Mouse (Mus musculus) lung, embryonic 15.5 days (tissue): ENCODE measurements around the gene Galnt18. TPM values are rescaled to one million over a fixed set of nuclear protein-coding genes. Genes with fewer than 3 reads are reported as not detected.

Experiments used
- ATAC-seq: fragments of 200-750 bp; cut with Nextera tagmentation; 2 replicates; pipeline ENCODE4 v1.8.0; 2017; ENCODE audit warnings: moderate number of reproducible peaks, borderline replicate concordance; ENCODE audit not compliant: low FRiP score, low TSS enrichment; ENCODE audit errors: extremely low read depth
- H3K27ac ChIP-seq: fragments of 300-500 bp; sonication (generic); 2 replicates; pipeline ENCODE4 v1.5.1; 2015; ENCODE audit warnings: moderate library complexity, mild to moderate bottlenecking, inconsistent platforms
- H3K27me3 ChIP-seq: fragments of 300-500 bp; sonication (generic); 2 replicates; pipeline ENCODE4 v1.6.1; 2015; ENCODE audit warnings: inconsistent platforms
- H3K36me3 ChIP-seq: fragments of 300-500 bp; sonication (generic); 2 replicates; pipeline ENCODE4 v1.6.1; 2015; ENCODE audit warnings: inconsistent platforms
- H3K4me1 ChIP-seq: fragments of 300-500 bp; sonication (generic); 2 replicates; pipeline ENCODE4 v1.6.1; 2015; ENCODE audit warnings: inconsistent platforms
- H3K4me2 ChIP-seq: fragments of 300-500 bp; sonication (generic); 2 replicates; pipeline ENCODE4 v1.6.1; 2015; ENCODE audit warnings: inconsistent platforms, mild to moderate bottlenecking, moderate library complexity
- H3K4me3 ChIP-seq: fragments of 300-500 bp; sonication (generic); 2 replicates; pipeline ENCODE4 v1.5.1; 2015; ENCODE audit warnings: mild to moderate bottlenecking, inconsistent platforms
- H3K9ac ChIP-seq: fragments of 300-500 bp; sonication (generic); 2 replicates; pipeline ENCODE4 v1.6.1; 2015; ENCODE audit warnings: inconsistent platforms
- H3K9me3 ChIP-seq: fragments of 300-500 bp; sonication (generic); 2 replicates; pipeline ENCODE4 v1.6.1; 2016; ENCODE audit warnings: inconsistent platforms
- WGBS: fragments of 180-500 bp; shearing (Covaris S2); methylation state at CpG from one replicate; pipeline ENCODE4 v1.1.7; 2015; 5-methylcytosine and 5-hydroxymethylcytosine counted together
- polyA plus RNA-seq: library from polyadenylated mRNA; unstranded; fragments of >200 nt; fragmentation: Nextera tagmentation; extraction: Ambion mirVana; gene quantifications from 2 replicates; pipeline ENCODE4 v1.2.1, GENCODE M21; 2015

The Galnt18 gene
- polyA plus RNA-seq, 1 experiment from 2014 or later, result 38.2 TPM

DNA sequence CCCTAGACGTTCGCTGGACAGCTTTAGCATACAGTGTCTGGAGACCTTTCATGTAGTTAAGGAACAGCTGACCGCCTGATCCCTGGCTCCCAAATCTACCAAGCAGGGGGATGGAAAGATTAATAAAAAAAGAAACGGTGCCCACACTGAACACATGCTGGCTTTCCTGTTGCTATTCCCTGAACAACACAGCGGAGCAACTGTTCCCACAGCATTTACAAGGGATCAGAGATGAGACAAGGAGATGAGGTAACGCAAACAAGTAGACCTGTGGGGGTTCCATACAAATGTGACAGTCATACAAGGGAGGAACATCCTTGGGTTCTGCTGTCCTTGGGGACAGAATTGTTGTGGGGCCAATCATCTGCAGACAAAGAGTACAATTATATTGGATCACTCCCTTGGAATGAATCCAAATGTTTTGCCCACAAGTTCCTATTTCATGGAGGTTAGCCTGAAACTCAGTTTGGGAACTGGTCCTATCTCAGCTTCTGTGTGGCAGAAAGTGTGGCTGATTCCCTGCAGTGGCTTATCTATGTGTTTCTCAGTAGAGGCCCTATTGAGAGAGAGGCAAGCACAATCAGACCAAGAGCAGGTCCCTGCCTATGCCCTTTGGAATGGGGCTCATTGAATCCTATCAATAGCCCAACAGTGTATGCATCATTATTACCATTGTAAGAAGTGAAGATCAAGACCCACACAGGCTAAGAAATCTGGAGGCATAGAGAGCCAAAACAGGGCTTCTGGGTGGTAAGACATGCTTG is 68.5 kb downstream of the Galnt18 start:
- no peak for ATAC-seq
- 77% methylated on average over 6 of the region's 6 CpGs for WGBS

DNA sequence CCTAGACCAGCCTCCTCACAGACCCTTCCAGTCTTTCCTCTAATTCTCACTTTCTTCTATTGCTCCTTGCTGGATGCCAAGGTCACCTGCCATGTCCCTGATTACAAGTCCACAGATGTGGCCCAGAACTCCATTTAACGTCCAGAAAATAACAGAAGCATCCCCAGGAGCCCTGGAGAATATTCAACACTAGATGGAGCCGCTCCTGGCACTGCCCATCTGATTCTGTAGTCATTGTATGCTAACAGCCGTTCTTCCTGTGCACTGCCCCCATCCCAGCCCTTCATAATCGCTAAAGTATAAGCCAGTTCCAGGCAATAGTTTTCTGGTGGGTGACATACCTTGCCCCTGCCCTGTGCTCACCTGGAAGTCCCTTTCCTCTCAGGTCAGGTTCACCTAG is 69.5 kb downstream of the Galnt18 start:
- no peaks in the 10 kb centered on the region for H3K27me3 ChIP-seq
- peaks cover 21% of the 10 kb centered on the region for H3K4me1 ChIP-seq
- H3K36me3 ChIP-seq, result no peaks in the 10 kb centered on the region
- no peak overlapping the region for H3K4me3 ChIP-seq
- no peak overlapping the region for H3K27ac ChIP-seq
- WGBS, result 31% methylated on average over 4 of the region's 4 CpGs
- H3K9ac ChIP-seq, result no peak overlapping the region
- no peak for ATAC-seq
- no peak overlapping the region for H3K4me2 ChIP-seq
- no peaks in the 10 kb centered on the region for H3K9me3 ChIP-seq

More for the DNA sequence above, 68.5 kb downstream of the Galnt18 start:
- no peaks in the 10 kb centered on the region for H3K27me3 ChIP-seq
- no peak overlapping the region for H3K9ac ChIP-seq
- no peaks in the 10 kb centered on the region for H3K9me3 ChIP-seq
- no peak overlapping the region for H3K27ac ChIP-seq
- H3K36me3 ChIP-seq, result no peaks in the 10 kb centered on the region
- H3K4me3 ChIP-seq, result no peak overlapping the region
- peaks cover 23% of the 10 kb centered on the region for H3K4me1 ChIP-seq
- H3K4me2 ChIP-seq, result no peak overlapping the region

DNA sequence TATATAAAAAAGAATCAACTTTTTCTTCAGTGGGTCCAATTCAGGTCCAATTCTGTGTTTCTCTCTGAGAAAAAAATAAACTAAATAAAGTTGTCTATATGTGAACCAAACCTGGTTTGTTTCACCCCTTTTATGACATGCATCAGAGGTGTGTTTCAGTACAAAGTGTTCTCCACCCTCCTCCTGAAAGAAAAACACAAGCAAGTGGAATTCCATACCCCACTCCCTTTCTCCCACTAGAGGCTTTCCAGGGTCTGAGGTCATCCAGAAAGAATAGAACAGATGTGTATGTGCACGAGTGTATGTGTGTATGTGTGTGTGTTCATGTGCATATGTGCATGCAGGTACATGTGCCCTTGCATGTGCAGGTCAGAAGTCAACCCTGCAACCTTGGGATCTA is 71.2 kb downstream of the Galnt18 start:
- no peak overlapping the region for H3K27ac ChIP-seq
- WGBS, result 29% methylated on average over 1 of the region's 1 CpGs
- H3K36me3 ChIP-seq, result no peaks in the 10 kb centered on the region
- H3K9ac ChIP-seq, result no peak overlapping the region
- H3K9me3 ChIP-seq, result no peaks in the 10 kb centered on the region
- H3K4me2 ChIP-seq, result no peak overlapping the region
- peaks cover 16% of the 10 kb centered on the region for H3K4me1 ChIP-seq
- ATAC-seq, result no peak
- no peaks in the 10 kb centered on the region for H3K27me3 ChIP-seq
- H3K4me3 ChIP-seq, result no peak overlapping the region

DNA sequence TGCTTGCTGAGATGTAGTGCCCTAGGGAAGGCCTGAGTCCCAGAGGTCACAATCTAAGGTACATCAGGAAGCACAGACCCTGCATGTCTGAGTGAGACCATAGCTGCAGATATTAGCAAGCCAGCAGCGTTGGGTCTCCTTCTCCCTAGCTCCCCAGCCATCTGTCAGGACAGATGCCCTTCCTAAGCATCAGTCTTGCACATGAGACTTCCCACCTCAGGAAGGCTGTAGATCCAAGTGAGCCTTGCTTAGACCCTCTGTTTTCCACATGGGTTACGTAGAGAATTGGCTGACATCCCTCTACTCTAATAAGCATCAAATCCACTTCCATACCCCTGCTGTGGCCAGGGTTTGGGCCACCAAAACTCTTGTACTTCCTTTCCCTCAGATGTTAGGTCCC is 76.8 kb downstream of the Galnt18 start:
- Histone ChIP-seq H3K9me3 (no peaks in the 10 kb centered on the region), H3K36me3 (no peaks in the 10 kb centered on the region), H3K4me3 (no peak overlapping the region), H3K4me2 (no peak overlapping the region), H3K4me1 (no peaks in the 10 kb centered on the region), H3K9ac (no peak overlapping the region), H3K27me3 (no peaks in the 10 kb centered on the region), H3K27ac (no peak overlapping the region)
- no peak for ATAC-seq
- 96% methylated on average over 2 of the region's 2 CpGs for WGBS

DNA sequence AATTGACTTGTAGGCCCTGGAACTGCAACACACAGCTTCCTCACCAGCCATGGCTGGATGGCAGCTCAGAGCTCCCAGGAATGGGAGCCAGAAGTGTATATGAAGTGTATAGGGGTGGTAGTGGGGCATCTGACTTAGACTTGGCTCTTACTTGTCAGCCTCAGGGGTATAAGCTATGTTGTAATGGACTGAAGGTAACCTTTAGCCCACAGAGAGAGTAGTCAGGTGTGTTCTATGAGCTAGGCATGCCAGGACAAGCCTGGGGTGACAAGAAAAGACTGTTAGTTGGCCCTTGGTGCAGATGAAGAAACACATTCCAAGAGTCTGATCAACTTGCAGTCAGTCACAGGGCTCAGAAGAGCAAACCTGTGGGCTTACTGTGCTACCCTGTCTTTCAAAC is 78.0 kb downstream of the Galnt18 start:
- Histone ChIP-seq H3K27ac (no peak overlapping the region), H3K27me3 (no peaks in the 10 kb centered on the region), H3K4me2 (no peak overlapping the region), H3K4me1 (no peaks in the 10 kb centered on the region), H3K4me3 (no peak overlapping the region), H3K9ac (no peak overlapping the region), H3K9me3 (no peaks in the 10 kb centered on the region), H3K36me3 (no peaks in the 10 kb centered on the region)
- ATAC-seq, result no peak

DNA sequence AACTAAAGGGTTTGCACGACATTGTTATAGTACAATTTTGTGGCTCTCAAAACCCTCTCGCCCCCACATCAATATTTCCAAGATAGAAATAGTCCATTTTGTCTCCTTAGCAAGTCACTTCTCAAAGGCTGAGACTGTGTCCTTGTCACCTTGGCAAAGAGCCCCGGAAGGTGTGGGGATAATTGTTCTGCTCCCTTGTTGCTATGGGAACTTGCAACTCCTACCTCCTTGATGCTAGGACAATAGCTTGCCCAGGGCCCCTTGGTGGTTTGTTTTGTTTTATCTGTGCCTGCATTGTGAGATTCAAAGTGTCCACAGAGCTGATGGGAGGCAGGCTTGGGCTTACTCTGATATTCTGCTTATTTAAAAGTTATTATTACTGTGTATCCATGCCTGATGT is 80.3 kb downstream of the Galnt18 start:
- Histone ChIP-seq H3K4me1 (no peaks in the 10 kb centered on the region), H3K4me3 (no peak overlapping the region), H3K27me3 (no peaks in the 10 kb centered on the region), H3K9me3 (no peaks in the 10 kb centered on the region), H3K4me2 (no peak overlapping the region), H3K36me3 (no peaks in the 10 kb centered on the region), H3K9ac (no peak overlapping the region), H3K27ac (no peak overlapping the region)
- ATAC-seq, result no peak
- WGBS, result 69% methylated on average over 3 of the region's 3 CpGs

DNA sequence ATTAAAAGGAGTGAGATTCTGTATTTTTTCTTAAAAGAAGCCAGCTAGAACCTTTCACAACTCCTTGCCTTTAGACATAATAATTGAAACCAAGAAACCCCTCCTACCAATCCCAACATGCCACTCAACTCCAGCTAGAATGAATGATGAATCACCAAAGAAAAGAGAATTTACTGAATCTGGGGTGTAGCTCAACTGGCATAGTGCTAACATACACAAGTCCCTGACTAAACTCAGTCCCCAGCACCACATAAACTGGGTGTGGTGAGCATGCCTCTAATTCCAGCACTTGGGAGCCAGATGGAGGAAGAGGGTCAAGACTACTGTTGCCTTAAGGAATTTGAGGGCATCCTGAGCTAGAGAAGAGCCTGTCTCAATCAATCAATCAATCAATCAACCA is 83.6 kb downstream of the Galnt18 start:
- Histone ChIP-seq H3K9me3 (no peaks in the 10 kb centered on the region), H3K4me1 (no peaks in the 10 kb centered on the region), H3K9ac (no peak overlapping the region), H3K4me2 (no peak overlapping the region), H3K36me3 (no peaks in the 10 kb centered on the region), H3K4me3 (no peak overlapping the region), H3K27ac (no peak overlapping the region), H3K27me3 (no peaks in the 10 kb centered on the region)
- no peak for ATAC-seq

DNA sequence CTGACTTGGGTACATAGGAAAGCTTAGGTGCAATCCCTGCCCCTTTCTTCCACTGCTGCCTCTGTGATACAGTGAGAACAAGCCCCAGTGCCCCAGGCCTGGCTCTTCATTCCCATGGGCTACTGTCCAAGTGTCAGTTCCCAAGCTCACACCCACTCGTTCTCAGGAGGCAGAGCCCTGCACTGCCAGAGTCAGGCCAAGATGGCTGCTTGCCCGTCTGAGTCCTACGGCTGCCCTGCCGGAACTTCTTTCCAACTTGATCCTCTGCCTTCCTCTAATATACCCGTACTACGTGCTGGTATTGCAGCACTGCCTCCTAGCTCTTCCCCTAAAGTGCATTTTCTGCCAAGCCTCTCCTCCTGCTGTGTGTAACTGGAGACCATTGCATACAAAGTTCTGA is 85.5 kb downstream of the Galnt18 start:
- 41% methylated on average over 6 of the region's 6 CpGs for WGBS
- Histone ChIP-seq H3K36me3 (no peaks in the 10 kb centered on the region), H3K4me2 (no peak overlapping the region), H3K4me1 (no peaks in the 10 kb centered on the region), H3K9ac (no peak overlapping the region), H3K4me3 (no peak overlapping the region), H3K9me3 (no peaks in the 10 kb centered on the region), H3K27me3 (no peaks in the 10 kb centered on the region), H3K27ac (no peak overlapping the region)
- 0 out of 2 replicates have a peak, but pooled peaks have one; percentile 52 for ATAC-seq

DNA sequence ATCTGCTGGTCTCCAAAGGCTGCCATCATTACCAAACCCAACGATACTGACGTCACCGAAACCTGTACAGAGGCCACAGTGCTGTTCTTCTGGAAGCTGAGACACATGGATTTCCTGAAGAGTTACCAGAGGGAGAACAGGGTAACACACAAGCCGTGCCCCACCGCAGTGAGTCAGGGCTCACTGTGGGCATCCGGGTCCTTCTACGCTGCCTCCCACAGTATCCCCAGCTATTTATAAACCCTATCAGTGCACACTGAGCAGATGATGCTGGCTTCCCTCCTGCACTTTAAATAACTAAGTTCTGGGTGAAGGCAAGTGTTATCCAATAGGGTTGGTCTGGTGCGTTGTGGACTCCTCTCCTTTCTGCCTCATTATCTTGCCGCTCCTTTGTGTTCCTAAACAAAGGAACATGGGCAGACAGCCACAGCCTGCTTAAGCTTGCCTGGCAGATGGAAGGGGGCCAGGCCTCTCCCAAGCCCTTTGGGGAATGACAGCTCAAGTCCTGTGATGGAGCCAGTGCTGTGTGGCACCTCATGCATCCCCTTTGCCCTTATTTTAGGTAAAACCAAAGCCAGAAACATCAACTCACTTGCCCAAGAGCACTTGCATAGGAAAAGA is 87.0 kb downstream of the Galnt18 start:
- Histone ChIP-seq H3K27ac (no peak overlapping the region), H3K36me3 (no peaks in the 10 kb centered on the region), H3K4me1 (no peaks in the 10 kb centered on the region), H3K9me3 (no peaks in the 10 kb centered on the region), H3K4me2 (no peak overlapping the region), H3K27me3 (no peaks in the 10 kb centered on the region), H3K4me3 (no peak overlapping the region), H3K9ac (no peak overlapping the region)
- no peak for ATAC-seq
- WGBS, result 82% methylated on average over 9 of the region's 9 CpGs

DNA sequence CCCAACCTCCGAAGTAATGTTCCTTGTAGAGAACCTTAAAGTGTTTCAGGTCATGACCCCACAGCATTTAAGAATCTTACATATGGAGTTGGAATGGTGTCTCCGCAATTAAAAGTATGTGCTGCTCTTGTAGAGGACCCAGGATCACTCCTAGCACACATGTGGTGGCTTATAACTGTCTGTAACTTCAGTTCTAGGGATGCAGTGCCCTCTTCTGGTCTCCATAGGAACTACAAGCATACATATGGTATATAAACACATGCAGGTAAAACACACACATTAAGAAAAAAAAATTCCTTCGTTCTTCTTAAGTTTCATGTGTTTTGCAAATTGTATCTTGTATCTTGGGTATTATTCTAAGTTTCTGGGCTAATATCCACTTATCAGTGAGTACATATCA is 99.7 kb downstream of the Galnt18 start:
- no peak overlapping the region for H3K27ac ChIP-seq
- 93% methylated on average over 3 of the region's 3 CpGs for WGBS
- H3K9me3 ChIP-seq, result no peaks in the 10 kb centered on the region
- no peak overlapping the region for H3K4me3 ChIP-seq
- no peaks in the 10 kb centered on the region; the same call in 1 of the 2 replicates for H3K4me1 ChIP-seq
- no peaks in the 10 kb centered on the region for H3K36me3 ChIP-seq
- H3K4me2 ChIP-seq, result no peak overlapping the region
- no peak overlapping the region for H3K9ac ChIP-seq
- H3K27me3 ChIP-seq, result no peaks in the 10 kb centered on the region
- ATAC-seq, result no peak

DNA sequence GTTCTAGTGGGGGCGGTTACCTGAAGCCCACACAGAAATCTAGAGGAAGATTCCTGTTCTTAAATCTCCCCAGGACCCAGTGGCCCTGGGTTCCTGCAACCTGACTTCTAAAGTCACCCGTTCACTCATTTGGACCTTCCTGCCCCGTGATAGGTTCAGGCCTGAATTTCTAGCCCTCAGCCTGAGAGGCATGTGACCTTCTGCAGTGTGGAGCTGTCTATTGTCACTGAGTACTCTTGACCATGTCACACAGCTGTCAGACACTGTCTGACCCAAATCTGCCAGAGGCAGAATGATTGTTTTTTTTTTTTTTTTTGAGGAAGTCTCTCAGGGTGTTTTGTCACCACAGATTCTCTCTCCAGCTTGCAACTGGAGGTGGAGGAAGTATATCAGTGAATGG is 103.3 kb downstream of the Galnt18 start:
- Histone ChIP-seq H3K4me3 (no peak overlapping the region), H3K36me3 (no peaks in the 10 kb centered on the region), H3K9me3 (no peaks in the 10 kb centered on the region), H3K4me1 (no peaks in the 10 kb centered on the region), H3K27me3 (no peaks in the 10 kb centered on the region), H3K27ac (no peak overlapping the region), H3K4me2 (no peak overlapping the region), H3K9ac (no peak overlapping the region)
- WGBS, result 68% methylated on average over 3 of the region's 3 CpGs
- ATAC-seq, result no peak

DNA sequence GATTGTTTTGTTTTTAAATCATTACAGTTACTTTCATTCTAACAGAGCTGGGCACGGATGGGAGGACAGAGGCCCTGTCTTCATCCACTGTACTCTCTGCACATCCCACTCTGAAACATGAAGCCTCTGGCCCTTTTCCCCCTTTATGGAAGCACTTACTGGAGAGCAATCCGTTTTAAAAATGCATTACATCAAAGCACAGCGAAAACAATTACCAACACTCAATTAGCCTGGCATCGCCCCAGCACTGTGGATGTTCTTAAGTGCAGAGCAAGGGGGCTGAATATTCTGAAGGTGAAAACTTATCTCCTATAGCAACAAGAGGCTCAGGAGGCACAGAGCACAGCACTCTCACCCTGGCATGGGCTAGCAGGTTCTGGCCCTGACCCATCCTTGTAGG is 107.3 kb downstream of the Galnt18 start:
- Histone ChIP-seq H3K4me1 (no peaks in the 10 kb centered on the region), H3K27me3 (no peaks in the 10 kb centered on the region), H3K36me3 (no peaks in the 10 kb centered on the region), H3K9me3 (no peaks in the 10 kb centered on the region), H3K9ac (no peak overlapping the region), H3K4me2 (no peak overlapping the region), H3K4me3 (no peak overlapping the region), H3K27ac (no peak overlapping the region)
- no peak; the same call in 1 of the 2 replicates for ATAC-seq
- 39% methylated on average over 4 of the region's 4 CpGs for WGBS
